Mouse (Mus musculus) embryonic facial prominence, embryonic 13.5 days (tissue): ENCODE results near the gene H2afy. TPM values are rescaled to one million over a fixed set of nuclear protein-coding genes. Genes with fewer than 3 reads are reported as not detected.

ENCODE experiments used
- ATAC-seq: fragments of 200-750 bp; cut with Nextera tagmentation; 2 replicates; pipeline ENCODE4 v1.8.0; 2017; ENCODE audit warnings: low read depth; ENCODE audit not compliant: insufficient number of reproducible peaks, insufficient read depth, low FRiP score, low TSS enrichment
- H3K27ac ChIP-seq: fragments of 300-500 bp; sonication (generic); 2 replicates; pipeline ENCODE4 v1.5.1; 2015; ENCODE audit warnings: moderate library complexity, mild to moderate bottlenecking, inconsistent platforms
- H3K27me3 ChIP-seq: fragments of 300-500 bp; sonication (generic); 2 replicates; pipeline ENCODE4 v1.6.1; 2015; ENCODE audit warnings: mild to moderate bottlenecking, inconsistent platforms
- H3K36me3 ChIP-seq: fragments of 300-500 bp; sonication (generic); 2 replicates; pipeline ENCODE4 v1.6.1; 2015; ENCODE audit warnings: mild to moderate bottlenecking, inconsistent platforms
- H3K4me1 ChIP-seq: fragments of 300-500 bp; sonication (generic); 2 replicates; pipeline ENCODE4 v1.6.1; 2015; ENCODE audit warnings: inconsistent platforms
- H3K4me2 ChIP-seq: fragments of 300-500 bp; sonication (generic); 2 replicates; pipeline ENCODE4 v1.6.1; 2015; ENCODE audit warnings: moderate library complexity, mild to moderate bottlenecking, inconsistent platforms
- H3K4me3 ChIP-seq: fragments of 300-500 bp; sonication (generic); 2 replicates; pipeline ENCODE4 v1.5.1; 2015; ENCODE audit warnings: mild to moderate bottlenecking, inconsistent platforms
- H3K9ac ChIP-seq: fragments of 300-500 bp; sonication (generic); 2 replicates; pipeline ENCODE4 v1.6.1; 2015; ENCODE audit warnings: mild to moderate bottlenecking, inconsistent platforms
- H3K9me3 ChIP-seq: fragments of 300-500 bp; sonication (generic); 2 replicates; pipeline ENCODE4 v1.6.1; 2016; ENCODE audit warnings: inconsistent platforms
- WGBS: fragments of 180-500 bp; shearing (Covaris S2); methylation state at CpG from one replicate; pipeline ENCODE4 v1.1.7; 2015; ENCODE audit warnings: mixed read lengths; 5-methylcytosine and 5-hydroxymethylcytosine counted together
- polyA plus RNA-seq: library from polyadenylated mRNA; unstranded; fragments of >200 nt; fragmentation: Nextera tagmentation; extraction: Ambion mirVana; gene quantifications from 2 replicates; pipeline ENCODE4 v1.2.1, GENCODE M21; 2015

Gene H2afy
- polyA plus RNA-seq, 1 experiment from 2014 or later: 383 TPM

- 48% methylated on average over 3 of the region's 3 CpGs for WGBS
- H3K9me3 ChIP-seq: no peaks in the 10 kb centered on the region
- peaks cover 53% of the 10 kb centered on the region for H3K4me1 ChIP-seq
- no peak overlapping the region for H3K9ac ChIP-seq
- H3K27ac ChIP-seq: peak overlapping the region; percentile 78
- ATAC-seq: no peak
- H3K36me3 ChIP-seq: no peaks in the 10 kb centered on the region
- no peak overlapping the region for H3K4me2 ChIP-seq
- no peak overlapping the region for H3K4me3 ChIP-seq
- no peaks in the 10 kb centered on the region for H3K27me3 ChIP-seq
These were observed 28.2 kb upstream of the H2afy start for GRCm38 (mm10) chr13:56164372-56164771.

GRCm38 (mm10) chr13:56163751-56164150 lies 27.6 kb upstream of the H2afy start:
- H3K4me1 ChIP-seq: peaks cover 56% of the 10 kb centered on the region
- ATAC-seq: peak; percentile 50; the same call in 1 of the 2 replicates
- WGBS: 34% methylated on average over 6 of the region's 6 CpGs
- H3K27me3 ChIP-seq: no peaks in the 10 kb centered on the region
- H3K36me3 ChIP-seq: no peaks in the 10 kb centered on the region
- no peak overlapping the region for H3K4me3 ChIP-seq
- no peaks in the 10 kb centered on the region for H3K9me3 ChIP-seq
- peak overlapping the region; percentile 78 for H3K27ac ChIP-seq
- no peak overlapping the region for H3K9ac ChIP-seq
- H3K4me2 ChIP-seq: no peak overlapping the region

DNA sequence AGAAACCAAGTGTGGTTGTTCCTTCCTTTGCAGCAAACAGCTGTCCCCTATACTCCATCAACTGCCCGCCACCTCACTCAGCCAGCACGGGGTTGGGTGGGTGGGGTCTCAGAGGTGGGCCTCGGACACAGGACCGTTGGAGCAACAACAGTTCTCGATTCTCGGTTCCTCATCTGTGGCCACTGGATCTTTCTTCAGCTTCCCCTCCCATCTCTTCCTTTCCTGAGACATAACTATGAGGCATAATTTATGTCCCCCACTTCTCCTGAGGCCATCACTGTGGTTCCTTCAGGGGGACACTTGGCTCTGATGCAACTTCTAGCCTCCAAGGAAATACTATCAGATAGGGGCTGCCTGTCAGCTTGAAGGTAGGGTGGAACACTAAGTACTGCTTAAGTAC lies 26.7 kb upstream of the H2afy start:
- Histone ChIP-seq H3K27me3 (no peaks in the 10 kb centered on the region), H3K9ac (no peak overlapping the region), H3K27ac (peak overlapping the region; percentile 78), H3K4me1 (peaks cover 54% of the 10 kb centered on the region), H3K4me3 (no peak overlapping the region), H3K9me3 (no peaks in the 10 kb centered on the region), H3K36me3 (no peaks in the 10 kb centered on the region), H3K4me2 (no peak overlapping the region)
- no peak for ATAC-seq
- 84% methylated on average over 6 of the region's 6 CpGs for WGBS

DNA sequence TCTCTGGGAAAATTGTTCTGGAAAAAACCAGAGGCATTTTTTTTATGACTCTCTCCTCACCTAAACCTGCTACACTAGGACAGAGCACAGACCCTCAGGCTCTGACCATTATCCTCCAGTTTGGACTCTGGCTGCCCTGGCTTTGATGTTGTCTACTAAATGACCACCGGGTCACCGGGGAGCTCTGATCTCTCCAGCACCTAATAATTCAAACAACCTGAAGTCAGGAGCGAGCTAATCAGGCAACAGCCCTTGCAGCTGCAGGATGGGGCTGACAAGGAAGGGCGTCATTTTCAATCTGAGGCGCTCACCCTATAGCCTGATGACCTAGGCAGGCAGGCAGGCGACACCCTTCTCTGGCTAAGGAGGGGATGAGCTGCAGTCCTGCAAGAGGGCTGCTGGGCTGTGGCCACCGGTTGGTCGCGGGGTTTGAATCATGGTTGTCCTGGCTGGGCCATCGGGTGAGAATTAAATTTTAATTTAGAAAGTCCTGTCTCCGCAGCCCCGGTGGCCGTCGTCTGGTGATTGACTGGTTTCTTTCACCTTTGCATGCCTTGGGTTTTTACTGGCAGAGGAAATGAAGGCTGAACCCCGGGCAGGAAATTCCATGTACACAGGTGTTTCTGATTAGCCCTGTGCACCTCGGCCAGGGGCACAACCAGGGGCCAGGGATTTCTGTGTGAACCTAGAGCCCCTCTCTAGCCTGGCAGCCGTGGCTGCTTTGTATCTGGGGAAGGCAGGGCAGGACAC lies 23.6 kb upstream of the H2afy start:
- H3K4me3 ChIP-seq: no peak overlapping the region
- H3K9me3 ChIP-seq: no peaks in the 10 kb centered on the region
- no peaks in the 10 kb centered on the region for H3K36me3 ChIP-seq
- H3K27ac ChIP-seq: no peak overlapping the region
- peaks cover 56% of the 10 kb centered on the region for H3K4me1 ChIP-seq
- no peaks in the 10 kb centered on the region for H3K27me3 ChIP-seq
- WGBS: 9% methylated on average over 17 of the region's 17 CpGs
- no peak for ATAC-seq
- no peak overlapping the region; the same call in 1 of the 2 replicates for H3K4me2 ChIP-seq
- H3K9ac ChIP-seq: peak overlapping the region; percentile 7; the same call in 1 of the 2 replicates

DNA sequence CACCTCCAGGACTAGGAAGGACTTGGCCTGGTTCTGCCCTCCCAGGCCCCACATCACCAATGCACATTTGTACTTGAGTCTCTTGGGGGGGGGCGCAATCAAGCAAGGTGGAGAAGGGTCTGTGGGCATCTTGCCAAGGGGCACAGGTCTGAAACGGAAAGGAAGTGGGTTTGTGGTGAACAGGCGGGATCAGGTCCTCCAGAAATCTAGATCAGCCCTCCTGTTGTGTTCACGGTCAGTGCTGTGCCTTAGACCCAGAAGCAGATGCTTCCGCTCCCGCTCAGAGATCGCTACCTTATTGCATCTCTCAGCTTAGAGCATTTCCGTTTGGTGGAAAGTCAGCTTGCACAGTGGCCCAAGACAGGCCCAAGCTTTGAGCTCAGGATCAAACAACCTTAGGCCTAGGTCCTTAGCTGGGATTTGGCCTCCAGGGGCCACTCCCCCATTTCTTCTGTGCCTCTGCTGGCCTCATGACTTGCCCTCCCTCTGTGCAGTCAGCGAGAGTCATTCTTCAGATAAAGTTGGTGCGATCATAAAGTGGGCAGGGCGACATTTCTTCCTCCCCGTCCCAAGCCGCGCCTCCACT lies 22.9 kb upstream of the H2afy start:
- no peak for ATAC-seq
- H3K4me2 ChIP-seq: no peak overlapping the region
- H3K4me1 ChIP-seq: peaks cover 49% of the 10 kb centered on the region
- H3K27ac ChIP-seq: peak overlapping the region; percentile 48; the same call in 1 of the 2 replicates
- no peaks in the 10 kb centered on the region for H3K27me3 ChIP-seq
- H3K36me3 ChIP-seq: no peaks in the 10 kb centered on the region
- 39% methylated on average over 14 of the region's 14 CpGs for WGBS
- H3K9ac ChIP-seq: no peak overlapping the region
- no peak overlapping the region for H3K4me3 ChIP-seq
- no peaks in the 10 kb centered on the region for H3K9me3 ChIP-seq

DNA sequence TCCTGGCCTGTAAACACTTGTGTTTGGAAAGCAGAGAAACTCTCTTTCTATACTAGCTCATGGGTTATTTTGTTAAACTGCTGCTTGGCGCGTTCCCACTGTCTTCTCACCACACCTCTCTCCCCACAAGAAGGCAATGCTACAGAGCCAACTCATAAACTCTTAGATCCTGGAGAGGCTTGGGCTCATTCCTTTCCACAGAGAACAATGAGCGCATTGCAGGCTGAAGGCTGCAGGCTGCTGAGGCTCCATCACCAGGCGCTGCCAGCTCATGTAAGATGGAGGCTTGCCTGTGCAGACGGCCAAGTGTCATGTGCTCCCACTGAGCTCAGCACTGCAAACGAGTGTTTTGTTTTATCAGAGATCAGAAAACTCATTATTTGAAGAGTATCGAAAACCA lies 19.5 kb upstream of the H2afy start:
- Histone ChIP-seq H3K4me2 (no peak overlapping the region), H3K4me3 (no peak overlapping the region), H3K36me3 (no peaks in the 10 kb centered on the region), H3K9ac (no peak overlapping the region), H3K4me1 (peaks cover 47% of the 10 kb centered on the region), H3K27ac (0 out of 2 replicates have a peak overlapping the region, but pooled peaks have one; percentile 0), H3K27me3 (no peaks in the 10 kb centered on the region), H3K9me3 (no peaks in the 10 kb centered on the region)
- WGBS: 55% methylated on average over 7 of the region's 7 CpGs
- no peak for ATAC-seq

- H3K9me3 ChIP-seq: no peaks in the 10 kb centered on the region
- WGBS: 45% methylated on average over 5 of the region's 5 CpGs
- H3K27ac ChIP-seq: peak overlapping the region; percentile 0; the same call in 1 of the 2 replicates
- H3K4me2 ChIP-seq: no peak overlapping the region
- no peaks in the 10 kb centered on the region for H3K27me3 ChIP-seq
- H3K9ac ChIP-seq: no peak overlapping the region
- H3K4me1 ChIP-seq: peaks cover 42% of the 10 kb centered on the region
- H3K4me3 ChIP-seq: no peak overlapping the region
- ATAC-seq: no peak
- H3K36me3 ChIP-seq: no peaks in the 10 kb centered on the region
These were observed 18.9 kb upstream of the H2afy start for GRCm38 (mm10) chr13:56155048-56155447.

- Histone ChIP-seq H3K27me3 (no peaks in the 10 kb centered on the region), H3K4me2 (no peak overlapping the region), H3K4me3 (no peak overlapping the region), H3K9me3 (no peaks in the 10 kb centered on the region), H3K36me3 (no peaks in the 10 kb centered on the region), H3K27ac (no peak overlapping the region), H3K4me1 (peaks cover 25% of the 10 kb centered on the region), H3K9ac (no peak overlapping the region)
- no peak for ATAC-seq
- 58% methylated on average over 7 of the region's 7 CpGs for WGBS
These were observed 16.8 kb upstream of the H2afy start for GRCm38 (mm10) chr13:56152773-56153460.

- H3K27me3 ChIP-seq: no peaks in the 10 kb centered on the region
- H3K27ac ChIP-seq: no peak overlapping the region; the same call in 1 of the 2 replicates
- peak overlapping the region; percentile 48 for H3K4me2 ChIP-seq
- H3K9ac ChIP-seq: peak overlapping the region; percentile 28; the same call in 1 of the 2 replicates
- H3K36me3 ChIP-seq: no peaks in the 10 kb centered on the region
- WGBS: 38% methylated on average over 22 of the region's 22 CpGs
- 0 out of 2 replicates have a peak, but pooled peaks have one; percentile 62 for ATAC-seq
- no peaks in the 10 kb centered on the region for H3K9me3 ChIP-seq
- peak overlapping the region; percentile 17 for H3K4me3 ChIP-seq
- peaks cover 24% of the 10 kb centered on the region for H3K4me1 ChIP-seq
These were observed 15.5 kb upstream of the H2afy start for GRCm38 (mm10) chr13:56151404-56152226.

DNA sequence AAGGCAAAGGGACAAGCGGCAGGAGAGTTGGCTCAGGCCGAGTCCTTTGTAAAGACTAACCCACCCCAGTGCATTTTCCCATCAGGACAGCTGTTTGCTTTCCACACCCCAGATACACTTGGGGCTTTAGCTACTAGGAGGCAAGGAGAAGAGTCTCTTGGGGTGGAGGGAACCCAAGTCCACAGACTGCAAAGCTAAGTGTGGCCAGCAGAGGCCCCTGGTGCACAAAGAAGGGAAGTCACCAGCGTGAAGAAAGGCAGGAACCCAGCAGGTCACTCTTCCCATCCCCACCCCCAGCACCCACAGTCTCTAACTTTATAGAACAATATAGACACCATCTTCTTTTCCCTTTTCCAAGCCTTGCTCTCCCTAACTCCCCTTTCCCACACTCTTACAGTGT lies 9.4 kb upstream of the H2afy start:
- WGBS: 41% methylated on average over 3 of the region's 3 CpGs
- no peak for ATAC-seq
- no peaks in the 10 kb centered on the region for H3K27me3 ChIP-seq

GRCm38 (mm10) chr13:56144021-56144420 lies 7.9 kb upstream of the H2afy start:
- no peak overlapping the region for H3K4me3 ChIP-seq
- H3K27ac ChIP-seq: no peak overlapping the region
- H3K9me3 ChIP-seq: no peaks in the 10 kb centered on the region
- H3K4me2 ChIP-seq: no peak overlapping the region
- no peak for ATAC-seq
- H3K4me1 ChIP-seq: 0 out of 2 replicates have a peak, but pooled peaks cover 4% of the 10 kb centered on the region
- no peaks in the 10 kb centered on the region for H3K27me3 ChIP-seq
- H3K9ac ChIP-seq: no peak overlapping the region
- 38% methylated on average over 2 of the region's 2 CpGs for WGBS
- H3K36me3 ChIP-seq: no peaks in the 10 kb centered on the region

More for the DNA sequence above, 9.4 kb upstream of the H2afy start:
- H3K27ac ChIP-seq: no peak overlapping the region
- H3K4me1 ChIP-seq: 0 out of 2 replicates have a peak, but pooled peaks cover 4% of the 10 kb centered on the region
- H3K36me3 ChIP-seq: no peaks in the 10 kb centered on the region
- H3K4me3 ChIP-seq: no peak overlapping the region
- no peak overlapping the region for H3K4me2 ChIP-seq
- H3K9ac ChIP-seq: no peak overlapping the region
- no peaks in the 10 kb centered on the region for H3K9me3 ChIP-seq
